Mouse (Mus musculus) megakaryocyte, embryonic 14.5 days (primary cell): ENCODE data around the gene Opa1.

Source experiments
- FLI1 ChIP-seq: IDR thresholded peaks from 2 replicates; pipeline ENCODE4 v1.6.1; 2012; ENCODE audit warnings: low read length, inconsistent platforms, mixed read lengths
- GATA1 ChIP-seq: IDR thresholded peaks from 3 replicates; pipeline ENCODE4 v1.6.1; 2012; ENCODE audit warnings: mixed read lengths, low read length, inconsistent platforms, borderline replicate concordance

- TF ChIP-seq GATA1: no peak
- TF ChIP-seq FLI1: no peak
These were observed 85.3 kb downstream of the Opa1 start for GRCm38 (mm10) chr16:29664392-29664791.
